Mouse (Mus musculus): ENCODE results near the gene Glrx5. TPM values are rescaled to one million over a fixed set of nuclear protein-coding genes. Genes with fewer than 3 reads are reported as not detected.

The Glrx5 gene
- polyA plus RNA-seq, 2 experiments = 70.0 to 175 TPM

- WGBS = 46% methylated on average over 10 of the region's 10 CpGs
- no peak for ATAC-seq (ENCODE audit: low FRiP score, low read depth)
Measured at GRCm38 (mm10) chr12:105016639-105017038, 15.8 kb upstream of the Glrx5 start.

DNA sequence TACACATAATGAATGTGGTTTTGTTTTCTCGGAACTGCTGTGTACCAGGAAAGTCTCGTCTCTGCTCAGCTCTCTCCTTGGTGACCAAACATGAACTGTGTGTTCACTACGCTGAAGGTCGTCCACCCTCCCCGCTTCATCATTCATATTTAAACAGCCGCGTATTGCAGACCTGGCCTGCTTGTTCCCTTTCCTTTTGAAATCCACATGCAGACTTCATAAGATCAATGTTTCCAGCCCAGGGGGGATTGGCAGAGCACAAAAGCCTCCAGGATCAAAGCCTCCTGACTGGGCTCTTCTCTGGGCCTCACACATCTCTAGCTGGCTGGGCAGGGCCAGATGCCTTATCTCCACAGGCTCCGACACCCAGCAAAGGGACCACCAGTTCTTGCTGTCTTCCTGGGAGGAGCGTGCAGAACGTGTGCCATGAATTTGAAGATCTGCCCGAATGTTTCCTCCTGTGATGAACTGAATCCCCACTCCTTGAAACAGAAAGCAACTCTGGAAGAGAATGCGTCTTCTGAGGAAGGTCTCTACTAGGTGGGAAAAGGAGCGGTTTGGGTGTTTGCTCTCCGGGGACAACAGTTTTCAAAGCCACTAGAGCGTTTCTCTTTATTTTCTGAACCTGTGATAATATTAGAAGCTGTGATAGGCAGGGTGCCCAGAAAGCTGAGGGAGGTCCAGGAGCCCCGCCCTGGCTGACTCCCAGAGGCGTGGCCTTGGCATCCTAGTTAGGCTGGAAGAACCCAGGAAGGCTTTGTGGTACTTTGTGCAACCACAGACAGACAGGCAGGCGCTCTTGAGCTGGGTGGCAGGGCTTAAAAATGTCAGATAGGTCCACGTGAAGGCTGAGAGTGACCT, 12.9 kb upstream of the Glrx5 start:
- no peak overlapping the region for H3K4me3 ChIP-seq (replicated peaks; ENCODE audit: low read length)
- no peak for ATAC-seq (ENCODE audit: low FRiP score, low read depth)
- TF ChIP-seq POLR2A (IDR thresholded peaks at IDR 0.05; ENCODE audit: borderline replicate concordance, extremely low read depth, insufficient read depth, insufficient read length) = no peak
- H3K9me3 ChIP-seq (ENCODE audit: control insufficient read depth, low read length) = peaks cover 3% of the 10 kb centered on the region; the same call in 1 of the 2 replicates
- no peak for DNase-seq (ENCODE audit: low spot score)
- H3K27ac ChIP-seq (replicated peaks; ENCODE audit: low read depth, low read length) = no peak overlapping the region
- WGBS = 67% methylated on average over 19 of the region's 19 CpGs
- H3K36me3 ChIP-seq (ENCODE audit: control insufficient read depth, insufficient read depth, low read length) = no peaks in the 10 kb centered on the region
- no peak overlapping the region for H3K4me2 ChIP-seq (replicated peaks; ENCODE audit: low read depth, low read length, severe bottlenecking)
- peaks cover 10% of the 10 kb centered on the region for H3K4me1 ChIP-seq (ENCODE audit: control insufficient read depth, insufficient read depth, low read length)
- H3K9ac ChIP-seq (ENCODE audit: low read depth, low read length, severe bottlenecking) = no peak overlapping the region
- no peaks in the 10 kb centered on the region for H3K27me3 ChIP-seq (ENCODE audit: control insufficient read depth, insufficient read depth, low read length)

More at GRCm38 (mm10) chr12:105016639-105017038, 15.8 kb upstream of the Glrx5 start:
- no peaks in the 10 kb centered on the region for H3K36me3 ChIP-seq (ENCODE audit: control insufficient read depth, insufficient read depth, low read length)
- no peak for TF ChIP-seq POLR2A (IDR thresholded peaks at IDR 0.05; ENCODE audit: borderline replicate concordance, extremely low read depth, insufficient read depth, insufficient read length)
- H3K4me1 ChIP-seq (ENCODE audit: control insufficient read depth, insufficient read depth, low read length) = peaks cover 15% of the 10 kb centered on the region
- H3K9ac ChIP-seq (ENCODE audit: low read depth, low read length, severe bottlenecking) = no peak overlapping the region
- no peaks in the 10 kb centered on the region for H3K27me3 ChIP-seq (ENCODE audit: control insufficient read depth, insufficient read depth, low read length)
- H3K27ac ChIP-seq (replicated peaks; ENCODE audit: low read depth, low read length) = no peak overlapping the region
- DNase-seq (ENCODE audit: low spot score) = no peak
- no peak overlapping the region for H3K4me2 ChIP-seq (replicated peaks; ENCODE audit: low read depth, low read length, severe bottlenecking)
- H3K9me3 ChIP-seq (ENCODE audit: control insufficient read depth, low read length) = no peaks in the 10 kb centered on the region
- no peak overlapping the region for H3K4me3 ChIP-seq (replicated peaks; ENCODE audit: low read length)

DNA sequence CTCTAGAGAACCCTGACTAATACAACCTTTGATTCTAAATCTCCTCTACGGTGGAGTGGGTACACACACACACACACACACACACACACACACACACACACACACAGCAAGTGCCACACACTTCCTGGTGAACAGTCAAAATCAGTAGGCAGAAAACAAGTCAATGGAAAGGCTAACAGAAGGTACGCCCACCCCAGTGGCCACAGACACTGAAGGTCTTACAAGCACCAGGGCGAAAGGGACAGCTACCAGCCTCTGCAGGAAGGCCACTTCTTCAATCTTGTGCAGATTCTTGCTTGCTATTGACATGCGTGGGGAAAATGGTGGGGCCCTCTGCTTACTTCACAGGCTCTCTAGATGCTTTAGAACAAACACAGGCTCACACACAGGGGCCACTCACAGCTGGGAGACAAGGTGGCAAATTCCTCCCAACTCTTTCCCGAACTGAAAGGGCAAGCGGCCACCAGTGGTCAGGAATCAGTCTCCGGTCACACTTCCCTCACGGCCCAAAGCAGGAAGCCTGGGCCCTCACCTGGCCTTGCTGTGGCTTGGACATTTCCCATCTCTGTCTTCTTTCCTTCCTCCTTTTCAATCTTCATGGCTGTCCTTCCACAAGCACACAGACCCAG, 10.9 kb upstream of the Glrx5 start:
- Histone ChIP-seq H3K27me3 (ENCODE audit: control insufficient read depth, insufficient read depth, low read length) (no peaks in the 10 kb centered on the region), H3K27ac (replicated peaks; ENCODE audit: low read depth, low read length) (no peak overlapping the region), H3K36me3 (ENCODE audit: control insufficient read depth, insufficient read depth, low read length) (no peaks in the 10 kb centered on the region), H3K4me1 (ENCODE audit: control insufficient read depth, insufficient read depth, low read length) (peaks cover 6% of the 10 kb centered on the region), H3K4me3 (replicated peaks; ENCODE audit: low read length) (no peak overlapping the region), H3K9me3 (ENCODE audit: control insufficient read depth, low read length) (peaks cover 3% of the 10 kb centered on the region; the same call in 1 of the 2 replicates), H3K9ac (ENCODE audit: low read depth, low read length, severe bottlenecking) (no peak overlapping the region), H3K4me2 (replicated peaks; ENCODE audit: low read depth, low read length, severe bottlenecking) (no peak overlapping the region)
- TF ChIP-seq POLR2A (IDR thresholded peaks at IDR 0.05; ENCODE audit: borderline replicate concordance, extremely low read depth, insufficient read depth, insufficient read length) = no peak
- no peak for DNase-seq (ENCODE audit: low spot score)
- no peak for ATAC-seq (ENCODE audit: low FRiP score, low read depth)
- WGBS = 78% methylated on average over 8 of the region's 8 CpGs

- Histone ChIP-seq H3K4me2 (replicated peaks; ENCODE audit: low read depth, low read length, severe bottlenecking) (no peak overlapping the region), H3K9ac (ENCODE audit: low read depth, low read length, severe bottlenecking) (no peak overlapping the region), H3K36me3 (ENCODE audit: control insufficient read depth, insufficient read depth, low read length) (no peaks in the 10 kb centered on the region), H3K9me3 (ENCODE audit: control insufficient read depth, low read length) (peaks cover 3% of the 10 kb centered on the region; the same call in 1 of the 2 replicates), H3K4me3 (replicated peaks; ENCODE audit: low read length) (no peak overlapping the region), H3K4me1 (ENCODE audit: control insufficient read depth, insufficient read depth, low read length) (peaks cover under 1% of the 10 kb centered on the region; the same call in 1 of the 2 replicates), H3K27me3 (ENCODE audit: control insufficient read depth, insufficient read depth, low read length) (no peaks in the 10 kb centered on the region), H3K27ac (replicated peaks; ENCODE audit: low read depth, low read length) (no peak overlapping the region)
- no peak for TF ChIP-seq POLR2A (IDR thresholded peaks at IDR 0.05; ENCODE audit: borderline replicate concordance, extremely low read depth, insufficient read depth, insufficient read length)
- DNase-seq (ENCODE audit: low spot score) = no peak
- WGBS = 57% methylated on average over 7 of the region's 7 CpGs
- no peak for ATAC-seq (ENCODE audit: low FRiP score, low read depth)
Measured at GRCm38 (mm10) chr12:105022141-105022540, 10.3 kb upstream of the Glrx5 start.

DNA sequence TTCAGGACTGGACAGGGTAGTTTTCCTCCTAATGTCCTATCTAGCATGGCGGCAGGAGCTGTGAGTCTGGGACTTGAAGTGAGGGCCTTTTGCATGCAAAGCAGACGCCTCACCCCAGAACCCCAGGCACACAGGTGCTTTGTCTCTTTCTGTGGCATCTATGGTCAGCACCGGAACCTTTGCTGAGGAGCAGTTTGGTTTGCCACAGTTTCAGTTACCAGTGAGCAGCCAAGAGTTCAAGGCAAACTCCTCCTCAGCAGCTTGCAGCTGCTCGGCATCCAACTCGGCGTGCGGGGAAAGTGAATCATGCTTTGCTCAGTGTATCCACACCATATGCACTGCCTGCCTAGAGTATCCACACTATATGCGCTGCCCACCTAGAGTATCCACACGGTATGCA, 9.7 kb upstream of the Glrx5 start:
- no peak for DNase-seq (ENCODE audit: low spot score)
- TF ChIP-seq POLR2A (IDR thresholded peaks at IDR 0.05; ENCODE audit: borderline replicate concordance, extremely low read depth, insufficient read depth, insufficient read length) = no peak
- no peak overlapping the region for H3K27ac ChIP-seq (replicated peaks; ENCODE audit: low read depth, low read length)
- WGBS = 96% methylated on average over 9 of the region's 9 CpGs
- no peaks in the 10 kb centered on the region for H3K4me1 ChIP-seq (ENCODE audit: control insufficient read depth, insufficient read depth, low read length)
- no peak overlapping the region for H3K9ac ChIP-seq (ENCODE audit: low read depth, low read length, severe bottlenecking)
- no peak for ATAC-seq (ENCODE audit: low FRiP score, low read depth)
- H3K36me3 ChIP-seq (ENCODE audit: control insufficient read depth, insufficient read depth, low read length) = no peaks in the 10 kb centered on the region
- H3K9me3 ChIP-seq (ENCODE audit: control insufficient read depth, low read length) = peaks cover 3% of the 10 kb centered on the region; the same call in 1 of the 2 replicates
- H3K4me2 ChIP-seq (replicated peaks; ENCODE audit: low read depth, low read length, severe bottlenecking) = no peak overlapping the region
- no peaks in the 10 kb centered on the region for H3K27me3 ChIP-seq (ENCODE audit: control insufficient read depth, insufficient read depth, low read length)
- H3K4me3 ChIP-seq (replicated peaks; ENCODE audit: low read length) = no peak overlapping the region
